Mouse (Mus musculus): ENCODE results near the gene Atp5h. TPM values are rescaled to one million over a fixed set of nuclear protein-coding genes. Genes with fewer than 3 reads are reported as not detected.
"Not testable (repeated sequence)": the region's sequence is repeated elsewhere in the genome, so short reads cannot be mapped to it uniquely, and the experiment has no call there.

Atp5h gene
- polyA plus RNA-seq, 1 experiment from 2014 or later: 1,945 TPM

DNA sequence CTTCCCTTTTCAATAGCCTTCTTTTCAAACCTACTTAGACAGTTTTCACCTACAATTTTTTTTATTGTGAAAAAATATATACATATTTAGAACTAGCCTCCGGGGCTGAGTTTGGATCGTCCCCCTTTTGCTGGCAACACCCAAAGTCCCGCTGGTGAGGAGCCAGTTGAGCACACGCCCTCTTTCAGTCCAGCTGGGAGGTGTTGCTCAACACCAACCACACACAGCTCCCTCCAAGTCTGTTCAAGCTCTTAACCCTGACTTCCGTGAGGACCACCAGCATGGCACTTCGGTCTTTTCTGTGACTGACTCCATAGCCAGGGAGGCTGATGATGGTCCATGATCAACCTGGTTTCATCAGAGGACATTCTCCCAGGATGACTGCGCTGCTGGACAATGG lies 21.7 kb downstream of the Atp5h start:
- no peak for ATAC-seq (replicated peaks; ENCODE audit: extremely low read depth, insufficient read depth, low FRiP score)
- no peaks in the 10 kb centered on the region for H3K36me3 ChIP-seq (ENCODE audit: control insufficient read depth, insufficient read depth)
- no peak overlapping the region for H3K4me2 ChIP-seq (ENCODE audit: low read depth, low read length)
- H3K4me3 ChIP-seq (ENCODE audit: low read length): no peak overlapping the region
- 70% methylated on average over 7 of the region's 7 CpGs for WGBS
- no peaks in the 10 kb centered on the region for H3K4me1 ChIP-seq (ENCODE audit: control insufficient read depth, insufficient read depth, low read length)
- no peaks in the 10 kb centered on the region for H3K27me3 ChIP-seq (ENCODE audit: control insufficient read depth, insufficient read depth, low read length)
- H3K9ac ChIP-seq (ENCODE audit: low read length): no peak overlapping the region
- H3K27ac ChIP-seq (ENCODE audit: low read length): no peak overlapping the region
- no peaks in the 10 kb centered on the region for H3K9me3 ChIP-seq (replicated peaks; ENCODE audit: control insufficient read depth, low read length)

DNA sequence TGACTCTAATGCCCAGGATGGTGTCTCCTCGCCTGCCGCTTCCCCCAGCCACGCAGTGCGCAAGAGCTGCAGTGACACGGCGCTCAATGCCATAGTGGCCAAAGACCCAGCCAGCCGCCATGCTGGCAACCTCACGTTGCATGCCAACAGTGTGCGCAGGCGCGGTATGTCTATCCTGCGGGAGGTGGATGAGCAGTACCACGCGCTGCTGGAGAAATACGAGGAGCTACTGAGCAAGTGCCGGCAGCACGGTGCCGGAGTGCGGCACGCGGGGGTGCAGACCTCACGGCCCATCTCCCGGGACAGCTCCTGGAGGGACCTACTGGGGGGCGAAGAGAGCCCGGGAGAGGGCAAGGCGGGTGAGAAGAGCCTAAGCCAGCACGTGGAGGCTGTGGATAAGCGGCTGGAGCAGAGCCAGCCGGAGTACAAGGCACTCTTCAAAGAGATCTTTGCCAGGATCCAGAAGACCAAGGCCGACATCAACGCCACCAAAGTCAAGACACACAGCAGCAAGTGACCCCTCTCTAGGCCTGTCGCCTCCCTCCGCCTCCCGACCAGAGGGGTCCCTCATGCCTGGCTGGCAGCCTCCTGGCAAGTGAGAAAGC lies 25.9 kb downstream of the Atp5h start:
- peak overlapping the region; percentile 29; the same call in 1 of the 2 replicates for H3K4me3 ChIP-seq (ENCODE audit: low read length)
- H3K27ac ChIP-seq (ENCODE audit: low read length): no peak overlapping the region
- peak overlapping the region; percentile 62 for H3K4me2 ChIP-seq (ENCODE audit: low read depth, low read length)
- ATAC-seq (replicated peaks; ENCODE audit: extremely low read depth, insufficient read depth, low FRiP score): no peak
- H3K4me1 ChIP-seq (ENCODE audit: control insufficient read depth, insufficient read depth, low read length): no peaks in the 10 kb centered on the region
- H3K9ac ChIP-seq (ENCODE audit: low read length): no peak overlapping the region
- 53% methylated on average over 34 of the region's 34 CpGs for WGBS
- H3K36me3 ChIP-seq (ENCODE audit: control insufficient read depth, insufficient read depth): peaks cover 7% of the 10 kb centered on the region; the same call in 1 of the 2 replicates
- no peaks in the 10 kb centered on the region for H3K9me3 ChIP-seq (replicated peaks; ENCODE audit: control insufficient read depth, low read length)
- H3K27me3 ChIP-seq (ENCODE audit: control insufficient read depth, insufficient read depth, low read length): no peaks in the 10 kb centered on the region

DNA sequence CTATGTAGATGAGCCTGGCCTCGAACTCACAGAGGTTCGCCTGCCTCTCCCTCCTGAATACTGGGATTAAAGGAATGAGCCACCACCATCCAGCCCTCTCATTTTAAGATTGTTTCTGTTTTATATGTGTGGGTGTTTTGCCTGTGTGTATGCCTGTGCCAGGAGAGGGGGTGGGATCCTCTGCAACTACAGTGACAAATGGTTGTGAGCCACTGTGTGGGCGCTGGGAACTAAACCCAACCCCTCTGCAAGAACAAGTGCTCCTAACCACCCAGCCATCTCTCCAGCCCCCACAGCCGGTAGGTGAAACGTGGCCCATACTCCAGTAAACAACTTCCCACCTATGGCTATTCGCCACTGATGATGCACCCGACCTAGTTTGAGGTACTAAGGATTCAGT lies 28.4 kb downstream of the Atp5h start:
- no peak for ATAC-seq (replicated peaks; ENCODE audit: extremely low read depth, insufficient read depth, low FRiP score)
- Histone ChIP-seq H3K27ac (ENCODE audit: low read length) (no peak overlapping the region), H3K36me3 (ENCODE audit: control insufficient read depth, insufficient read depth) (peaks cover 7% of the 10 kb centered on the region; the same call in 1 of the 2 replicates), H3K4me1 (ENCODE audit: control insufficient read depth, insufficient read depth, low read length) (no peaks in the 10 kb centered on the region), H3K4me2 (ENCODE audit: low read depth, low read length) (no peak overlapping the region), H3K9ac (ENCODE audit: low read length) (no peak overlapping the region), H3K4me3 (ENCODE audit: low read length) (no peak overlapping the region), H3K27me3 (ENCODE audit: control insufficient read depth, insufficient read depth, low read length) (no peaks in the 10 kb centered on the region), H3K9me3 (replicated peaks; ENCODE audit: control insufficient read depth, low read length) (no peaks in the 10 kb centered on the region)
- 92% methylated on average over 7 of the region's 7 CpGs for WGBS

DNA sequence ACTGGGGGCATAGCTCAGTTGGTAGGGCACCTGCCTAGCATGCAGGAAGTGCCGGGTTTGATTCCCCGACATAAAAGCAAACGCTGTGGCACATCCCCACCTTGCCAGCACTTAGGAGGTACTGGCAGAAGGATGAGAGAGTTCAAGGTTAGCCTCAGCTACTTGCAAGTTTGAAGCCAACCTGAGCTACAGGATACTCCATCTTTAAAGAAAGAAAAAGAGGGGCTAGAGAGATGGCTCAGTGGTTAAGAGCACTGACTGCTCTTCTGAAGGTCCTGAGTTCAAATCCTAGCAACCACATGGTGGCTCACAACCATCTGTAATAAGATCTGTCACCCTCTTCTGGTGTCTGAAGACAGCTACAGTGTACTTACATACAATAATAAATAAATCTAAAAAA lies 32.9 kb downstream of the Atp5h start:
- H3K9me3 ChIP-seq (replicated peaks; ENCODE audit: control insufficient read depth, low read length); H3K27me3 ChIP-seq (ENCODE audit: control insufficient read depth, insufficient read depth, low read length); H3K4me3 ChIP-seq (ENCODE audit: low read length); H3K36me3 ChIP-seq (ENCODE audit: control insufficient read depth, insufficient read depth); H3K4me2 ChIP-seq (ENCODE audit: low read depth, low read length); ATAC-seq (replicated peaks; ENCODE audit: extremely low read depth, insufficient read depth, low FRiP score); H3K27ac ChIP-seq (ENCODE audit: low read length); H3K9ac ChIP-seq (ENCODE audit: low read length): not testable (repeated sequence)
- H3K4me1 ChIP-seq (ENCODE audit: control insufficient read depth, insufficient read depth, low read length): peaks cover 22% of the 10 kb centered on the region
- WGBS: 78% methylated on average over 3 of the region's 3 CpGs

DNA sequence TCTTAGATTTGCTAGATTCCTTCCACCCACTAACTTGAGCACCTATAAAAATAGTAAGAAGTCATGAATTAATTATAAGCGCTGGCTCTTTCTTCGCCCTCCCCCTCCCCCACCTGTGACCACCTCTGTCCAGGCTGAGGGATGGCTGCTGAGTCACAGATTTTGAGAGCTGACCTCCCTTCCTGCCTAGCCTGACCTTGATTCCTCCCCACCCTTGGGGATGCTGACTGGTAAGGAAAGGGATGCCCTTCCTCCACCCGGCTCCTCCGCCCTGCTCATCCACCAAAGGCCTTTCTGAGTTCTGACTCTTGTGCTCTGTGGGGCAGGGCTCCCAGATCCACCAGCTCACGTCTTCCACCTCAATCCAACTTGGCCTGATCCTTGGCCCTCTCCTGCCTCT lies 35.2 kb downstream of the Atp5h start:
- ATAC-seq (replicated peaks; ENCODE audit: extremely low read depth, insufficient read depth, low FRiP score): no peak
- H3K4me2 ChIP-seq (ENCODE audit: low read depth, low read length): peak overlapping the region; percentile 91
- no peaks in the 10 kb centered on the region; the same call in 1 of the 2 replicates for H3K27me3 ChIP-seq (ENCODE audit: control insufficient read depth, insufficient read depth, low read length)
- no peak overlapping the region for H3K4me3 ChIP-seq (ENCODE audit: low read length)
- peaks cover 26% of the 10 kb centered on the region for H3K4me1 ChIP-seq (ENCODE audit: control insufficient read depth, insufficient read depth, low read length)
- H3K36me3 ChIP-seq (ENCODE audit: control insufficient read depth, insufficient read depth): no peaks in the 10 kb centered on the region
- H3K9ac ChIP-seq (ENCODE audit: low read length): 0 out of 2 replicates have a peak overlapping the region, but pooled peaks have one; percentile 22
- H3K27ac ChIP-seq (ENCODE audit: low read length): peak overlapping the region; percentile 62; the same call in 1 of the 2 replicates
- 74% methylated on average over 5 of the region's 5 CpGs for WGBS
- no peaks in the 10 kb centered on the region for H3K9me3 ChIP-seq (replicated peaks; ENCODE audit: control insufficient read depth, low read length)

GRCm38 (mm10) chr11:115383701-115384474 lies 35.9 kb downstream of the Atp5h start:
- Histone ChIP-seq H3K27ac (ENCODE audit: low read length) (peak overlapping the region; percentile 62), H3K4me3 (ENCODE audit: low read length) (peak overlapping the region; percentile 83), H3K27me3 (ENCODE audit: control insufficient read depth, insufficient read depth, low read length) (no peaks in the 10 kb centered on the region; the same call in 1 of the 2 replicates), H3K9ac (ENCODE audit: low read length) (0 out of 2 replicates have a peak overlapping the region, but pooled peaks have one; percentile 30), H3K4me2 (ENCODE audit: low read depth, low read length) (peak overlapping the region; percentile 91), H3K36me3 (ENCODE audit: control insufficient read depth, insufficient read depth) (no peaks in the 10 kb centered on the region), H3K9me3 (replicated peaks; ENCODE audit: control insufficient read depth, low read length) (no peaks in the 10 kb centered on the region), H3K4me1 (ENCODE audit: control insufficient read depth, insufficient read depth, low read length) (peaks cover 26% of the 10 kb centered on the region)
- 54% methylated on average over 16 of the region's 16 CpGs for WGBS
- no peak for ATAC-seq (replicated peaks; ENCODE audit: extremely low read depth, insufficient read depth, low FRiP score)

DNA sequence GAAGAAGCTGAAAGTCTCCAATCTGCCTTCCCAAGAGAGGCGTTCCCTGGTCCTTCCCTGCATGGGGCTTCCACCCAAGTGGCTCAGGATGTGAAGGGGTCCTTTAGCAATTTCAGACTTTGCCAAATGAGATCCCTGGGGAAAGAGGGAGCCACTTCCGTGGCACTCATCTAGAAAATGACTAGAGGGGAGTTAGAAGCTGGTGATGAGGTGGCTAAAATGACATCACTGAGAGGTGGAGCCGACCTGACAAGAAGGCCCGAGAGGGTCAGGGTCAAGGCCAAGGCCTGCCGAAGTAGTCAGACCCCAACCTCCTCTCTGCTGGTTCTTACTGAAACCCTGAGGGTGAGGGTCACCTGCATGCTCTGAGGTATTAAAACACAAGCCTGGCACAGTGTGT lies 36.9 kb downstream of the Atp5h start:
- Histone ChIP-seq H3K4me2 (ENCODE audit: low read depth, low read length) (peak overlapping the region; percentile 91), H3K4me1 (ENCODE audit: control insufficient read depth, insufficient read depth, low read length) (peaks cover 26% of the 10 kb centered on the region), H3K27me3 (ENCODE audit: control insufficient read depth, insufficient read depth, low read length) (no peaks in the 10 kb centered on the region; the same call in 1 of the 2 replicates), H3K9me3 (replicated peaks; ENCODE audit: control insufficient read depth, low read length) (peaks cover 1% of the 10 kb centered on the region; the same call in 1 of the 2 replicates), H3K4me3 (ENCODE audit: low read length) (peak overlapping the region; percentile 83), H3K27ac (ENCODE audit: low read length) (no peak overlapping the region), H3K9ac (ENCODE audit: low read length) (peak overlapping the region; percentile 87), H3K36me3 (ENCODE audit: control insufficient read depth, insufficient read depth) (no peaks in the 10 kb centered on the region)
- 30% methylated on average over 5 of the region's 5 CpGs for WGBS
- no peak for ATAC-seq (replicated peaks; ENCODE audit: extremely low read depth, insufficient read depth, low FRiP score)

- H3K27me3 ChIP-seq (ENCODE audit: control insufficient read depth, insufficient read depth, low read length): no peaks in the 10 kb centered on the region; the same call in 1 of the 2 replicates
- H3K4me1 ChIP-seq (ENCODE audit: control insufficient read depth, insufficient read depth, low read length): peaks cover 26% of the 10 kb centered on the region
- H3K4me3 ChIP-seq (ENCODE audit: low read length): peak within 1 kb of the TSS; percentile 83
- peaks cover 2% of the 10 kb centered on the region; the same call in 1 of the 2 replicates for H3K9me3 ChIP-seq (replicated peaks; ENCODE audit: control insufficient read depth, low read length)
- H3K9ac ChIP-seq (ENCODE audit: low read length): peak within 1 kb of the TSS; percentile 87
- peak; percentile 91 for ATAC-seq (replicated peaks; ENCODE audit: extremely low read depth, insufficient read depth, low FRiP score)
- WGBS: under 1% methylated on average over 75 of the region's 76 CpGs
- peak within 1 kb of the TSS; percentile 80 for H3K27ac ChIP-seq (ENCODE audit: low read length)
- H3K36me3 ChIP-seq (ENCODE audit: control insufficient read depth, insufficient read depth): no peaks in the 10 kb centered on the region
- H3K4me2 ChIP-seq (ENCODE audit: low read depth, low read length): peak within 1 kb of the TSS; percentile 91
Observed at GRCm38 (mm10) chr11:115381743-115382539, 37.8 kb downstream of the Atp5h start, which contains the start of gene Cdr2l. Cdr2l (plus strand) TSS chr11:115381916.

Data from heart, embryonic 16.5 days (tissue).